In the genomic region with DNA sequence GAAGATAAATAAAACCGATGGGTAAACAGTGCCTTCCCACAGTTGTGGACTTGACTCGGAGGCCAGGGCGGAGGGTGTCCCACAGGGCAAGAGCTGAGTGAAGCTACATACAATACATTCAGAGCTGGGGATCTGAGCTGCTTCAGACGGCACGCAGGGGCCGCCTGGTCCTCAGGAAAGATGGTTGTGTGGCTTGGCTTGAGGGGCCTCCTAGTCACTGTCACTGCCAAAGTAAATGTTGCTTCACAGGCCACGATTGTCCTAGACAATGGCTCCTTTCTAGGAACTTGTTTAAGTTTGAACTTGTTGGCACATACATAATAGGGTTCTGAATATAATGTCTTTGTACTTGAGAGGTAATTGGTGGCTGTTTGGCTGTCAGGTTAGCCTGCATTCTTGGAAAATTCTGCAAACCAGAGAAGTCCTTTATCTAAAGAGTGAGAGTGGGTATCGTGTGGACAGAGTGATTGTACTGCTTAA, we compare ENCODE assay signal across 17 mouse cellular contexts.
"Had no signal": no experiment of that assay in that cellular context is flagged by ENCODE, and none has a peak within 500 bp of the region (broad histone marks: within the 10 kb centered on the region; RNA-seq: fewer than 3 reads in every experiment).

No protein-coding gene starts in this region.

- H3K27me3 ChIP-seq: limb, embryonic 13.5 days; lung, embryonic 15.5 days; neural tube, embryonic 13.5 days had no signal

- H3K27ac ChIP-seq: kidney, postnatal 0 days; lung, embryonic 15.5 days; midbrain, embryonic 10.5 days; neural tube, embryonic 13.5 days had no signal

- H3K9ac ChIP-seq: limb, embryonic 13.5 days; lung, embryonic 15.5 days; neural tube, embryonic 13.5 days had no signal

- H3K4me3 ChIP-seq: limb, embryonic 13.5 days; lung, embryonic 15.5 days; midbrain, embryonic 10.5 days; neural tube, embryonic 13.5 days had no signal

- H3K9me3 ChIP-seq: limb, embryonic 13.5 days; lung, embryonic 15.5 days; midbrain, embryonic 10.5 days; neural tube, embryonic 13.5 days had no signal

- ATAC-seq: midbrain, embryonic 16.5 days had no signal

- H3K4me2 ChIP-seq: limb, embryonic 13.5 days; liver, embryonic 11.5 days; lung, embryonic 15.5 days; neural tube, embryonic 13.5 days had no signal

- DNase-seq: kidney, adult 9 months; kidney, postnatal 36 days; layer of hippocampus, adult 9-11 months; left cerebral cortex, postnatal 4 days; lung, postnatal 4 days; retina, postnatal 1 day; right cerebral cortex, postnatal 4 days; spleen, adult 18-20 months; thymus, adult 2 months; thymus, postnatal 25 days had no signal
